Mouse (Mus musculus) stomach, postnatal 0 days (tissue): Measurements from ENCODE around the gene Dixdc1.

Source experiments
- CTCF ChIP-seq: IDR thresholded peaks from 2 replicates; pipeline ENCODE4 v1.5.1; 2016; ENCODE audit warnings: antibody characterized with exemption, low read depth, mild to moderate bottlenecking, moderate library complexity
- EP300 ChIP-seq: optimal IDR thresholded peaks from 2 replicates; pipeline ENCODE3; 2016; ENCODE audit warnings: antibody characterized with exemption

GRCm38 (mm10) chr9:50695153-50695552 is 44.2 kb downstream of the Dixdc1 start:
- no peak for TF ChIP-seq CTCF
- TF ChIP-seq EP300, result no peak
